Mouse (Mus musculus) lung, postnatal 14 days (tissue): ENCODE measurements around the gene Fam228a.
"Not testable (repeated sequence)": the region's sequence is repeated elsewhere in the genome, so short reads cannot be mapped to it uniquely, and the experiment has no call there.

Experiments
- DNase-seq: peaks from one replicate; pipeline ENCODE4 v3.0.0; 2021

Gene Fam228a

DNA sequence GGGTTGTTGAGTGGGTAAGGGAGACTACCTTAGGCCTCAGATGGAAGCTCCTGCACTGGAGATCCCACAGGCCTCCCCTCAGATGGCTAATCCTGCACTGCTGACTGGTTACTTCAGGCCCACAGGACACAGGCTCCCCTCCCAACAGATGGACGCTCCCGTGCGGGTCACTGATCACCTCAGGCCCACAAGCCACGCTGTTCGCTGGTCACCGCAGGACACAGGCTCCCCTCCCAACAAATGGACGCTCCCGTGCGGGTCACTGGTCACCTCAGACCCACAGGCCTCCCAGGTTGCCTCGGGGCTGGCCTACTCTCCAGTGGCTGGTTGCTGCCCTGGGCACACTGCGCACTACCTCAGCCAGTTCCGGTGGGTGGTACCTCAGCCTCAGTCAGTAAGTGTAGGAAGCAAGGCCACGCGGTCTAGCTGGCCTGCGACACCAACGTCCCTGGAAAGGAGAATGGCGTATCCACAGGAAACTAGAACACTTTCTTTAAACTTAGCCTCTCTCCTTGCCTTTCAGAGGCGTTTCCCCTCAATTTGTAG, at the start of gene Fam228a:
Gene Fam228a (minus strand): TSS at position 400 of the 546 bp plus-strand sequence.
- DNase-seq, result no peak

DNA sequence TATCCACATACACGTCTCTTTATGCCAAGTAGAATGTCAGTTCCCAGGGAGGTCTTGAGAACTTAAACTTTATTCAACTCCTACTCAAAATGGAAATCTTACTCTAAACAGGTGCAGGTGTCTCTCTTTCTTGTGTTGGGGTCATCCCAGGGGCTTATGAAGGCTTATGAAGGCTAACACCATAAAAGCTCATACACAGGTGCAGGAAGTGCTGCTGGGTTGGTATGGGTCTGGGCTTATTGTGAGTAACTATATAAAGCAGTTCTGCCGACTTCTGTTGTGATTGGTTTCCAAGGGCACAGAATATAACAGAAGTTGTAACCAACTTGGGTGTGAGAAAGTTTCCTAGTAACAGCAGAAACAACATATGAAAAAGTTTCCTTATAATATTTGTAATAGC, 46.2 kb upstream of the Fam228a start:
- DNase-seq, result no peak

DNA sequence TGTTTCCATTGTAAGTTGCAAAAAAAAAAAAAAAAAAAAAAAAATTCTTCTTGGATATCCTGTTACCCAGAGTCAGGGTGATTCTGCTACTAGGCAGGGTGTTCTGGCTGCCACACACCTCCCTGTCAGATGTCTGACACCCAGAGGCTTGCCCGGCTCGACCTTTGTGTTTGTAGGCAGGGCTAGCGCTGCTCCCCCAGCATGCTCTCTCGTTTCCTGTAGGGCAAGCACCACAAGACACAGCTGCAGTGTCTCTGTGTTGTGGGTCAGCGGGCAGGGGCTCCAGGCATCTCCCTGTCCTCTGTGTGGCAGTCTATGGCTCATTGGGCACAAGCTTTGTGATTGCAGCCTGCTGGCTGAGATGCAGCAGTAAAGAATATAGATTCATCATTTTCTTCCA, 45.4 kb upstream of the Fam228a start:
- DNase-seq, result no peak

DNA sequence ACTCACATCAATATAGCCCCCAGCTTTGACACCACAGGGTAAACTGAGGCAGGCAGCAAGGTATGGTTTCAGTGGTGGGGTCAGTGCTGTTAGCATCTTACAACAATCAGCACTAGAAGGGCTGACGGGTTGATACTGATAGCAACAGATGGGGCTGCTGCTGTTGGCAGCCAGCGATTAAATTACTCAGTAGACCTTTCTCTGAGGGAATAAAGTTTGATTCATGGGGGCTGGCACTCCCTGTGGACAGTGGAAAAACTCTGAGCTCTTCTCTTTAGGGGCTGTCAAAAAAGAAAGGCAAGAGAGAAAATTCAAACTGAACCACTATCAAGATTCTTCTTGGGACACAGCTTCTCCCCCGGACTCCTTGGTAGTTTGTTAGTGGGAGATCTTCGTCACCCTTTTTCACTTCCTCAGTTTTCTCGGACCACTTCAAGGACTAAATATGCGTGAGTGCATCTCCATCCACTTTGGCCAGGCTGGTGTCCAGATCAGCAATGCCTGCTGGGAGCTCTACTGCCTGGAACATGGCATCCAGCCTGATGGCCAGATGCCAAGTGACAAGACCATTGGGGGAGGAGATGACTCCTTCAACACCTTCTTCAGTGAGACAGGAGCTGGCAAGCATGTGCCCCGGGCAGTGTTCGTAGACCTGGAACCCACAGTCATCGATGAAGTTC, 43.6 kb upstream of the Fam228a start:
- not testable (repeated sequence) for DNase-seq

DNA sequence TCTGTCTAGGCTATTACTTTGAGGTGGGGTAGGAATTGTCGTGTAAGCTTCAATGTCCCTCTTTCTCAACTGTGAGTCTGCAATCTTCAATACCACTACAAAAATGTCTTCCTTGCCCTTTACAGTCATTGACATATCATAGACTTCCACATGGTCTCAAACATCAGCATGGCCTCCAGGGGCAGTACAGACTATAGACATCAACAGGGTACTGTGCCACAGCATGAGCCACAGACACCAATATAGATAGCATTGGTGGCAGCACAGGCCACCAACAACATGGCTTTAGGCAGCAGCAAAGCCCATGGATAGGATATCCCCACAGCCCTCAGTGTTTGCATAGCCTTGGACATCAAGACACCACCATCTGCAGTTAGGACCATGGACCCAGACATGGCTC, 43.0 kb upstream of the Fam228a start:
- no peak for DNase-seq

DNA sequence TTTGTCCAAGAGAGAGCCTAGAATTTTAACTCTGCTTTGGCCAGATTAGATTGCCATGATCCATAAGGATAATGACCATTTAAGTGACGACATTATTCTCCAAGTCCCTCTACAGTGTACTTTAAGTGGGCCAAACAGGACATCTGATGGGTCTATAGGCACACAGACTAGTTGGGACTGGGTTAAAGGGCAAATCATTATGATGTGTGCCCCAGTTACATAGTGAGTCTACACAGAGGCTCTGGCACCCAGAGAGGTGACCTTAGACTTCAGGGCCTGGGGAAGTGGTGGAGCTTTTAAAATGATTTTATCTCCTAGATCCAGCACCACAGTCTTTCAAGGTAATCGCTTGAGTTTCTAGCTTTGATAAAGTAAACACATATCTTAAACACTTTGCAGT, 42.0 kb upstream of the Fam228a start:
- no peak for DNase-seq

DNA sequence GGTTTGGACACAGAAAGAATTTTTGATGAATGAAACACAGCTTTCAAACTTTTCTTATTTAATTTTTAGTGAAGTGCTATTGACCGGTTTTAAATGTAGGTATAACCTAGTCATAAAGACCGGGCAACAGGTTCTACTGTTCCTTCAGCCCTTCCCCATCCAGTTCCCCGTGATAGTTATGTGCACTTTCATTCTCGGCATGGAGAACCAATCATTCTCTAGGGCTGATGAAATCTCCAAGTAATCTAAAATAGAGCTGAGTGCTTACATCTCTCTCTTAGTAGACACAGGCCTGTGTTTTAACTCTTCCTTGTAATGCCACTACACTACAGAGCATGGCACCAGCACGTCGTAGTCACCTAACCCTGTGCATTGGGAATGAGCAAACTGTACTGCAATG, 39.5 kb upstream of the Fam228a start:
- no peak for DNase-seq

DNA sequence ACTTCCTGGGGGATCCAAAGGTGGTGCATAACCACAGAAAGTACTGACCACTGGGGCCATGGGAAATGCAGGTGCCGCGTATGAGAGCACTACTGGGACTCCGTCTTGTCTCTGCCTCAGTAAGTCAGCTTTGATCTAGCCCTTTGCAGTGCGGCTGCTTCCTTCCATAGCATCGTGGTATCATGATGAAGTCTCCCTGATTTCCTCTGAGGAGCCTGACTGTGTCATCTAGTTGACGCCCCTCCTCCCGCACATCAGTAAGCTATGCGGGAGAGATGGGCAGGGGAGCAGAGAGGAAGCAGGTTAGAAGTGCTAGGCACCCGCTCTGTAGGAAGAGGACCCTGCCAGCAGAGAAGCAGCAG, 37.3 kb upstream of the Fam228a start:
- no peak for DNase-seq

DNA sequence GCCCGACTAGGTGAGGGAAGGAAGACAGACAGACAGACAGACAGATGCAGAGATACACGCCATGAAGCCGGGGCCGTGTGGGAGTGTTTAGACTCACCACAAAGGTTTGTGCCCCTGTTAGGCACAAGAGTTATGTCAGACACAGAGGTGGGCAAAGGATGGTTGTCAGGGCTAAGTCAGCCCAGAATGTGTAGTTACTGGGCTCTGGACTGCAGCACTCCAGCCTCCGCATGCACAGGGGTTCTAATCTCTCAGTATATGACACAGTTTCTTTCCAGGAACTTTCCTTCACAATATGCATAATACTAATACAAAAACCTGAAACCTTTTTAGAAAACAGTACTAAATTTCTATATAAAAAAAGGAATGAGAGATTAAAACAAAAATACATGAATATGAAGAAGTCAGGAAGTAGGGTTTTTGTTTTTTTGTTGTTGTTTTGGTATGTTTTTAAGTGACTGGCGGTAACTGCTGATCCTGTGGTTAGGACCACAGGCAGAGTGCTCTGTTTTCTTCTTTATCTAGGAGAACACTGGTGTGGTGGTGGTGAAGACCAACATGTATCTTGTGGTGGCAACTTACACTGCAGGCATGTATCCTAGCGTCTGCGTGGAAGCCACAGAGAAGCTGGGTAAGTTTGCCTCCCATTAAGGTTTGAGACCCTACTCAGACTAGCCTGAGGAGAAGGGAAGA, 36.8 kb upstream of the Fam228a start:
- DNase-seq, result no peak

DNA sequence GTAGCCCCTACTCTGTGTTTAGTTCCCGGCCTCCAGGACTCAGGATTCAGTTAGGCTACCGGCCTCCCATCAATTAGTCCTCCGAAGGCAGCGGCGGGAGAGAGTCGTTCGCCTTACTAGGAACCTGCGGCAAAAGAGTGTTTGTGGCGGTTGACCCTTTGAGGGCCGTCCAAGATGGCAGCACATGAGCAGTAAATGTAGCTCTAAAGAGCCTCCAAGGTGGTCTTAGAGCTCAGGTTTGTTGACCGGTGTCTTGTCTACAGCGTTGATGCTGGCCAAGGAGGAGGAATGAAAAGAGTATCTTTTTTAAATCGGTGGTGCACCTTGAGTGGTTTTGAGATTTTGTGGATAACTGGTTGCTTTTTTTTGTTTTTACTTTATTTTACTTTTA, 31.1 kb upstream of the Fam228a start:
- no peak for DNase-seq

DNA sequence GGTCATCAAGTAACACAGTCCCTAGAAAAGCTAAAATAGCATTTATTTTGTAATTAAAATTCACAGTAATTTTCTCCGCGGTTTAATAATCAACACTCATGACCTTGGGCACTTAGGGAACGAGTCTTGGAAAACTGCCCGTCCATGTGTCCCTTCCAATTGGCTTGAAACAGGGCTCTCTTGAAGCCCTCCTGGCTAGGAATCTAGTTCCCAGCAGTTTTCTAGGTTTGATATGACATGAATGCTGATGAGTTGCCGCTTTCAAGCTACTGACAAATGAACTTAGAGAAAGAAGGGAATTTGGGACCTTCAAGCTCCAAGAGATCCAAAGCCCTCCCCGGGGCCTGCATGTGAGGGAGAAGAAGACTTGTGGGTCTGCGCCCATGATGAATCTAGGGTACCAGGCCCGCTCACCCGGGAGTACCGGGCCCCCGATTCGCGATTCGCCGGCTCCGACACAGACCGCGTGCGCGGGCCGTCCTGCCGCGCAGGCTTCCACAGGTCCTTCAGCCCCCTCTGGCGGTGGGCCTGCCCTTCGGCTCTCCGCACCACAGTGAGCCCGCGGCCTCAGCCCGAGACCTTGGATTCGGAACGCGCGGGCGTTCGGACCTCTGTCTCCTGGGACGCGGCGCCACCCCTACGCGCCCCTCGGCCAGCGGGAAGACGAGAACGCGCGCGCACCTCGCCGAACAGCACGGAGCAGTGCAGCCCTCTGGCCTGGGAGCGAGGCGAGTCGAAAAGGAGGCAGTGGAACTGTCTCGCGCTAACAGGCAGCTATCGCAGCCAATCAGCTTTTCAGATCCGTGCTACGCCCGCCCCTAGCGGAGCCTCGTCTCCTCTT, 30.5 kb upstream of the Fam228a start, which contains the start of the genes Pfn4 and Fam228b:
Gene Pfn4 (plus strand): TSS at position 531 of the 841 bp plus-strand sequence.
Gene Fam228b (minus strand): TSS at position 776 of the 841 bp plus-strand sequence.
- DNase-seq, result peak; percentile 97

DNA sequence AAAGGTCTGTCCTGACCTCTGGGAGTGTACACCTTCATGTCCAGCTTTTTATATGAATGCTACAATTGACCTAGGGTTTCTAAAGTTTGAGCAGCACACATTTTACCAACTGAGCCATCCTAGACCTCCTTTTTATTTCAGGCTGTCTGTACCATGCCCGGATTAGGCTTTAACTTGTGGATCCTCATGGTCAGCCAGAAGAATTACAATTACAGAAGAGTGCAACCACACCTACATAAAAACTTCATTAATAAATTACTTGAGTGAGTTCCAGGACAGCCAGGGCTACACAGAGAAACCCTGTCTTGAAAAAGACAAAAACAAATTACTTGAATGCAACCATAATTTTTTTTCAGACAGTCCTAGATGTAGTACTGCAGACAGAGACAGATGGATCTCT, 18.8 kb upstream of the Fam228a start:
- DNase-seq, result no peak

DNA sequence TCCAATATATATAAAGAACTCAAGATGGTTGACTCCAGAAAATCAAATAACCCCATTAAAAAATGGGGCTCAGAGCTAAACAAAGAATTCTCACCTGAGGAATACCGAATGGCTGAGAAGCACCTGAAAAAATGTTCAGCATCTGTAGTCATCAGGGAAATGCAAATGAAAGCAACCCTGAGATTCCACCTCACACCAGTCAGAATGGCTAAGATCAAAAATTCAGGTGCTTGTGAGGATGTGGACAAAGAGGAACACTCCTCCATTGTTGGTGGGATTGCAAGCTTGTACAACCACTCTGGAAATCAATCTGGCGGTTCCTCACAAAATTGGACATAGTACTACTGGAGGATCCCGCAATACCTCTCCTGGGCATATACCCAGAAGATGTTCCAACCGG, 16.2 kb upstream of the Fam228a start:
- not testable (repeated sequence) for DNase-seq

DNA sequence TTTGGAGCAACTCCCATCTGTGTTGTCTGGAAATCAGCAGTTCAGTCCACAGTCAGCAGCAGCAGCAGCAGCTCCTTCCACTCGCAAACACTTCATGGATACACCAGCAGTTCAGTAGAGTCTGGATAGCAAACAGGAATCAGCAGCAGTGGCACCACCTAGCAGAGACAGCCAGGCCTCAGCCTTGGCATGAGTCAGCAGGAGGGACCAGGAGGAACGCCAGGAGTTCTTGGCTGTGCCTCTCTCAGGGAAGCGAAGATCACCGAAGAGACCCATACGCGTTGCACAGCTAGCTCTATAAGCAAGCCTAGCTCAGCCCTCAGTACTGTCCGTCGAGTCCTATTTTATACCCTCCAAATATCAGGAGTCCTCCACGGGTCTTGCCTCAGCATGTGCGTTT, 6.3 kb upstream of the Fam228a start:
- no peak for DNase-seq

DNA sequence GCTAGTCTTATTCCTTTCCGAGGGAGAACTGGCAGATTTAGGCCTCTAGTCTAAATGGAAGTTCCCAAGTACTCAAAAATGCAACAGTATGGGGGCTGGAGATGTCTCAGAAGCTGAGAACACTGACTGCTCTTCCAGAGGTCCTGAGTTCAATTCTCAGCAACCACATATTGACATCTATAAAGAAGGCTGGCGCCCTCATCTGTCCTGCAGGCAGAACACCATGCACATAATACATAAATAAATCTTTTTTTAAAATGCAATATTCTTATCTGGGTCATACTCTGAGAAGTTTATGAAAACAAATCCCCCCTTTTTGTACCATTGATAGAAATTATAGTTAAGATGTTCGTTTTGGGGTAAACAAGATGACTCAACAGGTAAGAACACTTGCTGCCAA, 4.0 kb upstream of the Fam228a start:
- no peak for DNase-seq

DNA sequence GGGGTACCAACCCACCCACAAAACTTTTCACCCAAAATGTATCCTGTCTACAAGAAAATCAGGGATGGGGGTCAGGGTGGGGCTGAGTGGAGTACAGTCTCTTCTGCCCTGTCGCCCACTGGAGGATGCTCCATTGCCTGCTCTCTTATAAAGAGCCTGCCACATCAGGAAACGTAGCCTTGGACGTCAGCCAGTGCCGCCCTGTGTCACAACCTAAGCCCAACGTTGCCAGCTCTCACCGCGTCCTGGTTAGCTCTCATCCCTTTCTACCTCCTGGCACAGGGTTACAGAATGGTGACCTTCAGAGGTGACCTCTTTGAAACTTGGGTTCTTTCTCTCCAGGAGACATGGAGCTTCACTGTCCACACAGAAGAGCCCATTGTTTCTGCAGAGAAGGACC, 2.6 kb upstream of the Fam228a start:
- no peak for DNase-seq

DNA sequence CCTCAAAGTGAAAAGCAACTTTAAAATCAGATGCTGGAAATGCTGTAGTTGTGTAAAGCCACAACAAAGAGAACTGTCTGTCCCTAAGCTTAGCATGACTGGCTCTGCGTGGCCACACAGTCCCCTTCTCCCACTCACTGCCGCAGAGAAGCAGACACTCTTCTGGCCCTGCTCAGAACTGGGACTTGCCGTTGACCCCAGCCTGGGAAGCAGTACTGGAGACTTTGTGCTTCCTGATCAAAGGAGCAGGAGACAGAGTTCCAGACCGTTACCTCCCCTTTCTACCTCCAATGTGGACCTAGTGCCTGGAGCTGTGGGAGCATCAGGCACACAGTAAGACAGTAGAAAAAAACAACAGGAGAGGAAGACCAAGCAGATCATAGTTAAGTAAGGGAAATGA, 5.9 kb downstream of the Fam228a start:
- no peak for DNase-seq

DNA sequence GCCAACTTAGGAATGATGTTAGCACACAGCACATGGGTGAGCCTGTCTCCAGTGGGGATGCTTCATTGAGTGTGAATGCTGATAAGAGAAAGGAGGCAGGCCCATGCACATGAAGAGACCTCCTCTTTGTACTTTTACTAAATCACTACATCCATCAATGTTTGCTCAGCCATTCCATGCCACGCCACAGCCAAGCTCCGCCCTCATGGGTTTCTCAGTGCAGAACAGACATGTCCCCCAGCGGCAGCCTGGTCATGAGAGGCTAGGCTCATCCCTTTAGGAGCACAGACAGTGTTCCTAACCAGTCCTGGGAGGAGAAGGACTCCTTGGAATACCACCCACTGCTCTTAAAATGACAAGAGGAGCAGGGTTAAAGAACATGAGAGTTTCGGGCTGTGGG, 6.6 kb downstream of the Fam228a start:
- no peak for DNase-seq

DNA sequence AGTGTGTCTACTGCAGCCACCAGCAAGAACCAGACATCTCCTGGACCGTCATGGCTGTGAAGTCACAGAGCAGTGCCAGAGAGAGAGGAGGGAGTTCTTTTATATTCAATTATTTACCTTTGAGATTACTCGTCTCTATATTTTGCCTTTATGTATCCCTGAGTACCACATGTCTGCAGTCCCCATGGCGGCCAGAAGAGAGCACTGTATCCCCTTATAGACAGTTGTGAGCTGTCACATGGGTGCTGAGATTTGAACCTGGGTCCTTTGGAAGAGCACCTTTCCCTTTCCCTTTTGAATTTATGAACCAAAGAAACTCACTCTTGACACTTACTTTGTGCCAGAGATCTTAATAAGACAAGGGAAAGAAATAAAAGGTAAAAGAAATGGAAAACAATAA, 9.1 kb downstream of the Fam228a start:
- DNase-seq, result no peak

DNA sequence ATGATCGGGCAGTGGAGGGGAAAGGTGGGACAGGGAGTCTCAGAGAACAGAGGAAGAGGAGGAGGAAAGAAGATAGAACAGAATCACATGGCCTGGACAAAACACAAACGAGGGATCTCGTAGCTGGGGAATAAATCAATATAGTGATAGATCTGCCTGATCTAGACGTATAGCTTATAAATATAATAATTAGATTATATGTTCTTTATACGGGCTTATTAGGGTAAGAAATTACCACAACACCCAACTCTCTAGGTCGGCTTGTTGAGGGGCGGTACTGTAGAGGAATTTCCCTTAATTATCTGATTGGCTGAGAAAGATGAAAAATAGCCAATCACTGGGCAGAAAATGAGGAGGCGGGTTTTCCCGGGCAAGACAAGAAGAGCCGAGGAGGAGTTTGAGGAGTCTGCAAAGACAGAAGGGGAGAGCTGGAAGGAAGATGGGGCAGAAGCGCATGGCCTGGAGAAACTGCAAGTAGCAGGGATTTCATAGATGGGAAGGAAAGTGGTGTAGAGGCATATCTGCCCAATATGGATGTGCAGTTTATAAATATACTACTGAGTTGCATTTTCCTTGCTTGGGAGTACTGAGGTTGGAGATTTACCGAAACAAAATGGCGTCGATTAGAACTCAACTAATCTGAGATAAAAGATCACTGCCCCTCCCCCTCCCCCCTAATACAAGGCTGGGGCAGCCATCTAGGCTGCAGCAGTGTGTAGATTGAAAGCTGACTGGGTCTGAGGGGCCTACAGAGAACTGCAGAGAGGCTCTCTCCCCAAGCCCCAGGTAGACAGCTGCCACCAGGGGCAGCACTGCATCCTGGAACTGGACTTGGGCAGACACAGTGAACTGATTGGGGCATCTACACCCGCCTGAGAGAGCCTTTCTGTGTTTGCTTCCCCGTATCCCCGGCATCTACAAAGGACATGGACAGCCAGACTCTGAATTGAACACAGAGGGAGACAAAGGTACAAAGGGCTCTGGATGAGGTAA, 18.2 kb downstream of the Fam228a start:
- DNase-seq, result no peak

DNA sequence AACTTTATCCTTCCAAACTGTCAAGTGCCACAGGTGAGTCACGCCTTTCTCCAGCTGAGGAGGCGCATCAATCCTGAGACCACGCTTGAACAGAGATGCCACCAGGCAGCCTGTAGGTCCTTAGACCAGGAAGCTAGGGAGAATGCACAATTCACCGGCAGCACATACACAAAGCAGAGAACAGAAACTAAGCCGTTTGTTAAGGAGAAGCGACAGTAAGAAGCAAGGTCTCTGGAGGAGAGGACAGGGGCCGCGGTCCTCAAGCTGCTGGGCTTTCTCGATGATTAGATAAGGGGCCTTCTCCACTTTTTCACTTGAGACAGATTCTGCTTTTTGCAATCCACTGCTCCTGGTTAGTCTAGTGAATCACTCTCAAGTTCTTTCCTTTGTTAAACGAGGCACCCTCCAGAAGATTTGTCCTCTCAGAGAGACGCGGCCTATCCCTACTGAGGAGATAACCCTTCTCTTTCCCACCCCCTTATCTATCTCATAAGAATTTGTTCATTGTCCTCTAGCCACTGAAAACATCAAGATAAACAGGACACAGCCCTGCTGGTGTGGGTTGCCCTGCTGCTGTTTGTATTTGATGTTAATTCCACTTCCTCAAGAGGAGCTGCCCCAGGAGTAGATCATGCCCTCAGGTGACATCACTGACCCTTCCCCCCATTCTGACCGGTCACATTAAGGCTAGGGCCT, 19.0 kb downstream of the Fam228a start:
- DNase-seq, result no peak

DNA sequence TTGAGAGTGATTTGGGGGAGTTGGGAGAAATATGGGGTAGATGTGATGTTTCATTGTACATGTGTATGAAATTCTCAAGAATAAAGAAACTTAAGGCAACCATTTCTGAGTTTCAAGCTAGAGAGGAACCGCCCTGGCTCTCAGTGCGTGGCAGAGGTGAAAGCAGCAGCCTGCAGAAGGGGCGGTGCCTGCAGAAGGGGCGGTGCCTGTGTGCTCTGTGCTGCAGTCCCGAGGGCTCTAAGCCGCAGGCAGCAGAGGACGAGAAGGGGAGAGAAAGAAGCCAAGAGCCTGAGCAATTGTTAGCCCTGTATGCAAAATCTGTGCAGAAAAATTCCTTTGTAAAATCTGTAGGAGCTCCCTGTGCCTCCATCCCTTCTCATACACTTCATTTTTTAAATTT, 20.8 kb downstream of the Fam228a start:
- DNase-seq, result peak; percentile 25
